Mouse (Mus musculus) small intestine, adult 2 months (tissue): ENCODE results near the gene Tmem131.

Source experiments
- CTCF ChIP-seq: fragments of 200-500 bp; IDR thresholded peaks from 2 replicates; pipeline ENCODE4 v1.5.1; 2012; ENCODE audit warnings: low read depth, mild to moderate bottlenecking, control low read depth, inconsistent platforms, low read length, moderate library complexity, mixed read lengths; ENCODE audit not compliant: insufficient replicate concordance, insufficient read length; ENCODE audit errors: extremely low read depth
- POLR2A ChIP-seq: fragments of 200-500 bp; IDR thresholded peaks from 2 replicates; pipeline ENCODE4 v1.6.1; 2012; ENCODE audit warnings: low read depth, mild to moderate bottlenecking, control low read depth, inconsistent platforms, low read length, moderate library complexity

DNA sequence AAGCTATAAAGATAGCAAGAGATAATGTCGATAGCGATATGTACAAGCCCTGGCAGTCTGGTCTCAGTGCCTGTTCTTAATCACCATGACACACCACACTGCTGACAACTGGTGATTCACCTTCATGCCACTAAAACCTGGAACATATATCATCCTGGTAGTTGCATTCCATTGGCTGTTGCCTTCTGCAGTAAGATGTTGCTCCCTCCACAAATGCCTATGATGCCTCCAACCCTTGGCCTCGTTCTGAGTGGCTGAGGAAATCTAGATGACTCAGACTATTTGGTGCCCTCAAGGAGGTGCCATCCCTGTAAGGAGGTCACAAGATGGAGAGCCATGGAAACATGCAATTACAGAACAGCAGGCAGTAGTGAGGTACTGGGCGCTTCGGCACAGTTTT is 22.4 kb upstream of the Tmem131 start:
- TF ChIP-seq CTCF (no peak), POLR2A (no peak)
